Mouse (Mus musculus) CH12.LX (cell line): ENCODE results near the gene Sall2. TPM values are rescaled to one million over a fixed set of nuclear protein-coding genes. Genes with fewer than 3 reads are reported as not detected.
A peak's percentile ranks its signal among the peaks of the same experiment; 100 is the strongest.
"Not testable (repeated sequence)": the region's sequence is repeated elsewhere in the genome, so short reads cannot be mapped to it uniquely, and the experiment has no call there.

Source experiments
- DNase-seq: peaks from one replicate; pipeline ENCODE4 v3.0.0-alpha.2; 2013; ENCODE audit errors: extremely low read depth
- H3K27ac ChIP-seq: 2 replicates; pipeline ENCODE4 v1.5.1; 2012; ENCODE audit warnings: low read depth, mild to moderate bottlenecking, control low read depth, moderate library complexity; ENCODE audit not compliant: insufficient read depth
- H3K27me3 ChIP-seq: replicated peaks from 2 replicates; pipeline ENCODE3; 2012; ENCODE audit warnings: inconsistent platforms
- H3K36me3 ChIP-seq, 2 experiments: replicated peaks in 1 of 2; 2 replicates each; pipeline versions ENCODE3 to v1.6.1; 2012; ENCODE audit warnings: inconsistent platforms in 1 of 2, low read length in 1 of 2, mild to moderate bottlenecking in 1 of 2, mixed read lengths in 1 of 2, moderate library complexity in 1 of 2; ENCODE audit not compliant: control insufficient read depth in 1 of 2, insufficient read depth in 1 of 2
- H3K4me1 ChIP-seq, 2 experiments: 2 replicates each; pipeline ENCODE4 v1.6.1; 2012; ENCODE audit warnings: inconsistent platforms in 1 of 2, moderate library complexity in 1 of 2; ENCODE audit not compliant: insufficient read depth in 2 of 2, control insufficient read depth in 1 of 2
- H3K4me2 ChIP-seq: 2 replicates; pipeline ENCODE4 v1.6.1; 2012; ENCODE audit warnings: low read depth, mild to moderate bottlenecking, control low read depth; ENCODE audit not compliant: poor library complexity, insufficient read depth, severe bottlenecking
- H3K4me3 ChIP-seq, 3 experiments: fragments of 150-350 bp in 1 of 3; sonication (generic) in 1 of 3; replicated peaks in 1 of 3; 2 replicates each; pipeline versions ENCODE3 to v1.5.1; 2011 to 2012; ENCODE audit warnings: low read depth in 2 of 3, low read length in 2 of 3, mild to moderate bottlenecking in 2 of 3, moderate library complexity in 2 of 3, control low read depth in 1 of 3, improper control_type of control experiment in 1 of 3, inconsistent platforms in 1 of 3, mixed read lengths in 1 of 3; ENCODE audit not compliant: poor library complexity in 1 of 3
- H3K79me2 ChIP-seq: replicated peaks from 2 replicates; pipeline ENCODE4 v1.6.1; 2012; ENCODE audit warnings: mild to moderate bottlenecking, moderate library complexity; ENCODE audit not compliant: control insufficient read depth, poor library complexity, insufficient read depth, severe bottlenecking; ENCODE audit errors: extremely low read depth
- H3K9ac ChIP-seq: 2 replicates; pipeline ENCODE4 v1.6.1; 2012; ENCODE audit warnings: low read depth, mild to moderate bottlenecking, control low read depth, moderate library complexity; ENCODE audit not compliant: insufficient read depth
- H3K9me3 ChIP-seq: replicated peaks from 2 replicates; pipeline ENCODE3; 2012; ENCODE audit warnings: low read length, inconsistent platforms, mixed read lengths
- BHLHE40 ChIP-seq: IDR thresholded peaks from 2 replicates; pipeline ENCODE4 v1.6.1; 2011; ENCODE audit warnings: mild to moderate bottlenecking, low read depth, low read length, improper control_type of control experiment
- CHD2 ChIP-seq: IDR thresholded peaks from 2 replicates; pipeline ENCODE4 v1.6.1; 2011; ENCODE audit warnings: low read length, improper control_type of control experiment
- CTCF ChIP-seq, 2 experiments: IDR thresholded peaks in 1 of 2; conservative IDR thresholded peaks in 1 of 2; 2 replicates each; pipeline ENCODE4 v1.5.1; 2011 to 2012; ENCODE audit warnings: low read depth in 2 of 2, low read length in 2 of 2, improper control_type of control experiment in 1 of 2, inconsistent platforms in 1 of 2, mild to moderate bottlenecking in 1 of 2, moderate library complexity in 1 of 2
- ELF1 ChIP-seq: IDR thresholded peaks from 2 replicates; pipeline ENCODE4 v1.6.1; 2014; ENCODE audit warnings: low read depth, mild to moderate bottlenecking, inconsistent platforms, low read length, improper control_type of control experiment
- ETS1 ChIP-seq: conservative IDR thresholded peaks from 2 replicates; pipeline ENCODE4 v1.6.1; 2012; ENCODE audit warnings: low read depth, mild to moderate bottlenecking, inconsistent platforms, low read length, improper control_type of control experiment, moderate library complexity
- GABPA ChIP-seq: IDR thresholded peaks from 2 replicates; pipeline ENCODE4 v1.6.1; 2012; ENCODE audit warnings: low read depth, low read length, improper control_type of control experiment, inconsistent platforms; ENCODE audit not compliant: insufficient replicate concordance
- HCFC1 ChIP-seq: IDR thresholded peaks from 2 replicates; pipeline ENCODE4 v1.6.1; 2012; ENCODE audit warnings: low read depth, mild to moderate bottlenecking, inconsistent platforms, low read length, improper control_type of control experiment
- KAT2A ChIP-seq: IDR thresholded peaks from 2 replicates; pipeline ENCODE4 v1.6.1; 2012; ENCODE audit warnings: low read length, improper control_type of control experiment, inconsistent platforms; ENCODE audit not compliant: insufficient replicate concordance
- MEF2A ChIP-seq: IDR thresholded peaks from 2 replicates; pipeline ENCODE4 v1.6.1; 2014; ENCODE audit warnings: low read depth, mild to moderate bottlenecking, inconsistent platforms, low read length, improper control_type of control experiment, borderline replicate concordance
- MYC ChIP-seq: IDR thresholded peaks from 2 replicates; pipeline ENCODE4 v1.6.1; 2011; ENCODE audit warnings: low read depth, mild to moderate bottlenecking, improper control_type of control experiment, low read length
- NELFE ChIP-seq: IDR thresholded peaks from 2 replicates; pipeline ENCODE4 v1.6.1; 2011; ENCODE audit warnings: low read depth, low read length, improper control_type of control experiment
- NRF1 ChIP-seq: IDR thresholded peaks from 2 replicates; pipeline ENCODE4 v1.6.1; 2014; ENCODE audit warnings: low read depth, mild to moderate bottlenecking, inconsistent platforms, low read length, improper control_type of control experiment, moderate library complexity
- PAX5 ChIP-seq: IDR thresholded peaks from 2 replicates; pipeline ENCODE4 v1.6.1; 2012; ENCODE audit warnings: low read length, inconsistent platforms, mixed read lengths
- POLR2AphosphoS2 ChIP-seq: IDR thresholded peaks from 2 replicates; pipeline ENCODE4 v1.6.1; 2011; ENCODE audit warnings: low read depth, low read length, improper control_type of control experiment
- RAD21 ChIP-seq: IDR thresholded peaks from 2 replicates; pipeline ENCODE4 v1.6.1; 2011; ENCODE audit warnings: low read depth, mild to moderate bottlenecking, low read length, improper control_type of control experiment, moderate library complexity
- RCOR1 ChIP-seq: conservative IDR thresholded peaks from 2 replicates; pipeline ENCODE4 v1.6.1; 2012; ENCODE audit warnings: low read depth, mild to moderate bottlenecking, inconsistent platforms, low read length, improper control_type of control experiment
- SIN3A ChIP-seq: IDR thresholded peaks from 2 replicates; pipeline ENCODE4 v1.6.1; 2012; ENCODE audit warnings: low read length, improper control_type of control experiment, inconsistent platforms
- SMC3 ChIP-seq: IDR thresholded peaks from 2 replicates; pipeline ENCODE4 v1.6.1; 2011; ENCODE audit warnings: low read depth, low read length, improper control_type of control experiment
- TCF12 ChIP-seq: IDR thresholded peaks from 2 replicates; pipeline ENCODE4 v1.6.1; 2014; ENCODE audit warnings: low read depth, mild to moderate bottlenecking, inconsistent platforms, low read length, improper control_type of control experiment
- UBTF ChIP-seq: IDR thresholded peaks from 2 replicates; pipeline ENCODE4 v1.6.1; 2012; ENCODE audit warnings: low read depth, mild to moderate bottlenecking, inconsistent platforms, low read length, improper control_type of control experiment, moderate library complexity
- USF1 ChIP-seq: IDR thresholded peaks from 2 replicates; pipeline ENCODE4 v1.6.1; 2014; ENCODE audit warnings: low read depth, mild to moderate bottlenecking, inconsistent platforms, low read length, improper control_type of control experiment
- ZC3H11A ChIP-seq: IDR thresholded peaks from 2 replicates; pipeline ENCODE4 v1.6.1; 2012; ENCODE audit warnings: low read depth, mild to moderate bottlenecking, inconsistent platforms, low read length, improper control_type of control experiment
- ZMIZ1 ChIP-seq: IDR thresholded peaks from 2 replicates; pipeline ENCODE4 v1.6.1; 2012; ENCODE audit warnings: low read depth, mild to moderate bottlenecking, inconsistent platforms, low read length, improper control_type of control experiment
- dilution Hi-C: fragments of 300-500 bp; cut with MboI; formaldehyde crosslinking; loops from 2 replicates; pipeline ENCODE4 v1.14.3; 2020; ENCODE audit warnings: low sequenced_read_pairs; ENCODE audit not compliant: extremely low pct_unique_long_range_greater_than_20kb, extremely low pct_ligation_motif_present
- in situ Hi-C: fragments of 300-500 bp; cut with MboI; formaldehyde crosslinking; loops from 3 replicates; pipeline ENCODE4 v1.14.3; 2019; ENCODE audit warnings: low sequenced_read_pairs, low pct_ligation_motif_present, low pct_unique_long_range_greater_than_20kb, mixed read lengths
- polyA plus RNA-seq: library from polyadenylated mRNA; unstranded; fragments of >175 nt; gene quantifications from 2 replicates; pipeline ENCODE4 v1.2.1, GENCODE M21; 2012; ENCODE audit warnings: low read depth; ENCODE audit not compliant: insufficient read length
- total RNA-seq, 2 experiments: library from RNA; depleted of rRNA; stranded (reverse); fragments of 300-350 nt in 1 of 2; fragments of >200 nt in 1 of 2; gene quantifications; 2 replicates each; pipeline ENCODE4 v1.2.3; 2012 to 2014

Sall2 gene
- total and polyA plus RNA-seq, 3 experiments = 0.16 to 1.5 (median 0.40) TPM

DNA sequence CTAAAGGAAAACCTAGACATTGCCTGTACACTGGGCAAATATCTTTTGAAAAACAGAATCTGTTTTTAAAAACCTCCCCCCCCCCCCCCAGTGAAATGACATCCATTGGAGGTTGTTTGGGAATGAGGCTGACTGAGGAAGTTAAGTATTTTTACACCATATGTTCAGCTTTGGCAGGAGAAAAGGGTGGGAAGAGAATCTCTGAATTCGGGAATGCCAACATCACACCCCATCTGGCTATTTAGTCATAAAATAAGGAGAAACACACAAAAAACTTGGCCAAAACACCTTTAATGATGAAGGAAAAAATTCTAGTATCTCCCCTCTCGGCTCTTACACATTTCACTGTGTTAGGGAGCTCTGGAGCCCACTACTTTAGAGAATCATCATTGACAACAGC, 17.7 kb downstream of the Sall2 start:
- Histone ChIP-seq H3K27ac (no peak overlapping the region), H3K4me1 (peaks cover 2 to 10% of the 10 kb centered on the region in 2 experiments; a peak in 3 of 4 replicates), H3K9me3 (no peaks in the 10 kb centered on the region), H3K4me3 (no peak overlapping the region), H3K36me3 (peaks cover 0 to 11% of the 10 kb centered on the region in 2 experiments), H3K9ac (no peak overlapping the region), H3K27me3 (no peaks in the 10 kb centered on the region), H3K79me2 (peaks cover under 1% of the 10 kb centered on the region; the same call in 1 of the 2 replicates), H3K4me2 (no peak overlapping the region)
- in situ Hi-C loops = no loop called here
- TF ChIP-seq SIN3A (no peak), GABPA (no peak), MEF2A (no peak), NELFE (no peak), BHLHE40 (no peak), SMC3 (no peak), TCF12 (no peak), USF1 (no peak), UBTF (no peak), CHD2 (no peak), ETS1 (no peak), NRF1 (no peak)
- dilution Hi-C loops = no loop called here
- DNase-seq = no peak

DNA sequence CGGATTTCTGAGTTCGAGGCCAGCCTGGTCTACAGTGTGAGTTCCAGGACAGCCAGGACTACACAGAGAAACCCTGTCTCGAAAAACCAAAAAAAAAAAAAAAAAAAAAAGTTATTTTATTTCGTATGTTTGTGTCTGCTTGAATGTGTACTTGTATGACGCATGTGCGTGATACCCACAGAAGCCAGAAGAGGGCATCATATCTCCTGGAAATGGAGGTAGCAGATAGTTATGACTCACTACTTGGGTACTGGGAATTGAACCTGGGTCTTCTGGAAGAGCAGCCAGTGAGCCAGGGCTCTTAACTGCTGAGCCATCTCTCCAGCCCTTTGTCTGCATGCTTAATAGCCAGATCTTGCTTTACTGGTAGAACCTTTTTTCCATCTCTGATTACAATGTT, 18.2 kb downstream of the Sall2 start:
- peaks cover 0 to 11% of the 10 kb centered on the region in 2 experiments for H3K36me3 ChIP-seq
- H3K27me3 ChIP-seq, H3K4me2 ChIP-seq, in situ Hi-C loops, DNase-seq, H3K4me3 ChIP-seq, H3K4me1 ChIP-seq, H3K27ac ChIP-seq, dilution Hi-C loops, H3K79me2 ChIP-seq, H3K9ac ChIP-seq, H3K9me3 ChIP-seq: not testable (repeated sequence)
- TF ChIP-seq SMC3 (peak; percentile 14), CTCF (conservative IDR thresholded peaks at IDR 0.05 in 1 of 2, IDR thresholded peaks at IDR 0.05 in 1 of 2; ENCODE audit: low read depth in 2 of 2, low read length in 2 of 2) (peak; percentile 7 to 34; a peak in 2 of 4 replicates), RAD21 (peak; percentile 9)

DNA sequence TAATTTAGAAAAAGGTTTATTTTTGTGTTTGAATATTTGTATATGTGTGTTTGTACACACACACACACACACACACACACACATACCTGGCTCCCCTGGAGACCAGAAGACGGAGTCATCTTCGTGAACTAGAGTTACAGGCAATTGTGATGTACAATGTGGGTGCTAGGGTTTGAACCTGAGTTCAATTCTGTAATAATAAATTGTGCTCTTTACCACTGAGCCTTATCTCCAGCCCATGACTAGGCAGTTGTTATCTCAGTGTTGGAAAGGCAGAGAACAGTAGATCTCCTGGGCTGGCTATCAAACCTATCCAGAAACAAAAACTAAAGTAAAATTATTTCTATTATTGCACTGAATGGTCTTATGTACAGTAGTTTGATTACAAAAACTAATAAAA, 22.5 kb downstream of the Sall2 start:
- H3K27me3 ChIP-seq = no peaks in the 10 kb centered on the region
- H3K4me2 ChIP-seq = peak overlapping the region; percentile 82
- dilution Hi-C loops = no loop called here
- peaks cover 29% of the 10 kb centered on the region for H3K79me2 ChIP-seq
- H3K9me3 ChIP-seq = no peaks in the 10 kb centered on the region
- H3K4me3 ChIP-seq = peak overlapping the region in 1 of 3 experiments; percentile 53
- peaks cover 2 to 18% of the 10 kb centered on the region in 2 experiments for H3K36me3 ChIP-seq
- no peak for DNase-seq
- peaks cover 0 to 22% of the 10 kb centered on the region in 2 experiments; a peak in 1 of 4 replicates for H3K4me1 ChIP-seq
- in situ Hi-C loops = no loop called here
- no peak overlapping the region for H3K9ac ChIP-seq
- TF ChIP-seq CTCF (conservative IDR thresholded peaks at IDR 0.05 in 1 of 2, IDR thresholded peaks at IDR 0.05 in 1 of 2; ENCODE audit: low read depth in 2 of 2, low read length in 2 of 2) (no peak), GABPA (no peak), KAT2A (no peak), POLR2AphosphoS2 (no peak), TCF12 (no peak), ZC3H11A (no peak), SIN3A (no peak), ZMIZ1 (no peak), USF1 (no peak), HCFC1 (no peak), MYC (no peak), NRF1 (no peak), RCOR1 (no peak), PAX5 (no peak), ELF1 (no peak), MEF2A (no peak)
- TF ChIP-seq, all 38 proteins: peak for 0
- no peak overlapping the region for H3K27ac ChIP-seq
